Mouse (Mus musculus): ENCODE results near the gene Sema4b.

Gene Sema4b

DNA sequence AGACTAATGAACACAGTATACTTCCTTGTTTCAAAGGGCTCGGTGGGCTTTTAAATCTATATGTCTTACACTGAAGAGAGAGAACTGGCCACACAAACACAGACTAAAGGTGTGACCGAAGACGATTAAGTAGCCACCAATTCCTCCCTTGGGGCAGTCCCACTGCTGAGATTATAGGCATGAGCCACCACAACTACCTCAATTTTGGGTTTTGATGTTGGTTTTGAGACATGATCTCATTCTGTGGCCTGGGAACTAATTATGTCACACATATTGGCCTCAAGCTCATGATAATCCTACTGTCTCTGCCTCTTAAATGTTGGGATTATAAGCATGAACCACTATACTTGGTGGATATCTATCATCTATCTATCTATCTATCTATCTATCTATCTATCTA, 9.2 kb upstream of the Sema4b start:
- no peak for DNase-seq (ENCODE audit: low spot score)

GRCm38 (mm10) chr7:80178037-80178729, 8.5 kb upstream of the Sema4b start:
- DNase-seq (ENCODE audit: low spot score): no peak

DNA sequence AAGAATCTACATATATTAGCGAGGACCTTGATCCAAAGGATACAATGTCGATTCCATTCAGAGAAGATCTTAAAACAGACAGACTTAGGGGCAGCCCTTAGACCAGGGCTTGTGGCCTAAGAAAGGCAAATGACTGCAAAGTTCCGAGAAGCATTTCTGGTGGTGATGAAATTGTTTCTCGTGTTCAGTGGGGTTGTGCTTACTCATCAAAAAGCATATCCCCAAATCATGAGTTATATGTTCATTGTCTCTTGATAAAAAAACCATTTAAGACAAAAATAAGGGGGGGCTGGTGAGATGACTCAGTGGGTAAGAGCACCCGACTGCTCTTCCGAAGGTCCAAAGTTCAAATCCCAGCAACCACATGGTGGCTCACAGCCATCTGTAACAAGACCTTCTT, 7.3 kb upstream of the Sema4b start:
- no peak for DNase-seq (ENCODE audit: low spot score)

GRCm38 (mm10) chr7:80179790-80180189, 6.9 kb upstream of the Sema4b start:
- no peak for DNase-seq (ENCODE audit: low spot score)

GRCm38 (mm10) chr7:80180202-80180601, 6.4 kb upstream of the Sema4b start:
- no peak for DNase-seq (ENCODE audit: low spot score)

DNA sequence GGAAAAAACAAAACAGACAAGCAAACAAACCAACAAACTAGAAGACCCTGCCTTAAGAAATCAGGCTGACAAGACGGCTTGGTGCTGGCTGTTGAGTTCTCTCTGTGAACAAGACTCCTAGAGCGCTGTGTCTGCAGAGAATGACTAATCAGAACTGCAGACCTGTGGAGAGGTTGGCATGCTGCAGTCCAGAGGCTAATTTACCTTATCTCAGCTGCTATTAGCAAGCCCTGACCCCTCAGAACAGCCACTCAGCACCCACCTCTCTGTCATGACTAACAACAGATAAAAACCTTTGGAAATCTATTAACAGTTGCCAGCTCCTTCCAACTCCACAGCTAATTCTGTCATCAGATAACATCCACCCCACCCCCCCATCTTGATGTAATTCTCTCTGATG, 5.6 kb upstream of the Sema4b start:
- DNase-seq (ENCODE audit: low spot score): no peak

DNA sequence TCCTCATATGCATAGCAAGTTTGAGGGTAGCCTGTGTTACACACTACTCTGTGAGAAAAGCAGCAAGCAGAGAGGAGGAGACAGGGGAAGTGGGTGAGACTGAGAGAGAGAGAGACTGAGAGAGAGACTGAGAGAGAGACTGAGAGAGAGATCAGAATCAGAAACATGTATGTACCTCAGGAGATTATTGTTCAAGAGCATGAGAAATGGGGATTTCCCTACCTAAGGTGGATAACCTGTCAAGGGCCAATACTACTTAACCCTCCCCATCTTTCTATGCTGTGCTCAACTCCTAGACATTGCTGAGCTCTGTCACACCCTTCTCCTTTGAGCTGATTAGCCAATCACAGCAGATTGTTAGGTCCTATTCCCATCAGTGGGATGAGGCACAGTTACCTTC, 4.5 kb upstream of the Sema4b start:
- DNase-seq (ENCODE audit: low spot score): no peak

- DNase-seq (ENCODE audit: low spot score): no peak
Observed at GRCm38 (mm10) chr7:80183466-80183865, 3.2 kb upstream of the Sema4b start.

DNA sequence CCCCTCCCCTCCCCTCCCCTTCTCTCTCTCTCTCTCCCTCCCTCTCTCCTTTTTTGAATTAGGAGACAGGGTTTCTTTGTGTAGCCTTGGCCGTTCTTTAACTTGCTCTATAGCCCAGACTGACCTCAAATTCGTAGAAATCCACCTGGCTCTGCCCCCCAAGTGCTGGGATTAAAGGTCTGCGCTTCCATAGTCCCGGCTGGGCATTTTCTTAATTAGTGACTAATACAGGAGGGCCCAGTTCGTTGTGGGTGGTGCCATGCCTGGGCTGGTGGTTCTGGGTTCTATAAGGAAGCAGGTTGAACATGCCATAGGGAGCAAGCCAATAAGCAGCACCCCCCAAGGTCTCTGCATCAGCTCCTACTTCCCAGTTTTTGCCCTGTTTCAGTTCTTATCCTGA, 2.7 kb upstream of the Sema4b start:
- no peak for DNase-seq (ENCODE audit: low spot score)

GRCm38 (mm10) chr7:80184551-80184950, 2.1 kb upstream of the Sema4b start:
- DNase-seq (ENCODE audit: low spot score): no peak

DNA sequence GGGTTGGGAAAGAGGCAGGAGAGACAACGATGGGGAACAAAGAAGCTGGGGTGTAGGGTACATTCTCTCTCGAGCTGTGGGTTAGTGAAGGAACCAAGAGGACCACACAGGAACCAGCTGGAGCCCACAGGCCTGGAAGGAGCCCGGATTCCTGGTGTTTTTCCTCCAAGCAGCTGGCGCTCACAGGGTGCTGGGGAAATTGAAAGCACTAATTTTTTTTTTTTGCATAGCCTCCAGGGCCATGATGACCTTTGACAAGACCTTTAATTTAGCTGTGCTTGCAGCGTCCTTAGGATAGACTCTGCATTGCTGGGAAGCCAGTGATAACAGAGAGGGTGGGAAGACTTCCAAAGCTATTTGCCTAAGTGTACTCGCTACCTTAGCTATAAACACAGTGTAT, 1.7 kb upstream of the Sema4b start:
- DNase-seq (ENCODE audit: low spot score): peak; percentile 57

GRCm38 (mm10) chr7:80186021-80186420, 620 bp upstream of the Sema4b start:
- DNase-seq (ENCODE audit: low spot score): peak; percentile 84

DNA sequence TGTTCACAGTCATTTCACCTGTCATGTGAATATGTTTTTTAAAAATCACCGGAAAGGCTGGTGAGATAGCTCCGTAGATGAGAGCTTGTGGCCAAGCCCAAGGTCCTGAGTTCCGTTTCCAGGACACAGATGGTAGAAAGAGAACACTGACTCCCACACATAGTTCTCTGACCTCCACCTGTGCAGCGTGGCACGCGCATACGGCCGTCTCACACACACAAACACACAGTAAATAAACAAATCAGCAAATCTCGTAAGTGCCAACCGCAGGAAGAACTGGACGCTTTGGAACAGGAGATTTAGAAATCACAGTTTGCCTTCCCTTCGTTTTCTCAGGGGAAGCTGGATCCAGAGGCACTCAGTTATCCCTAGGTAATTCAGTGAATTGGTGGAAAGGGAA, 860 bp downstream of the Sema4b start:
- no peak for DNase-seq (ENCODE audit: low spot score)

GRCm38 (mm10) chr7:80188579-80189125, 2.0 kb downstream of the Sema4b start:
- DNase-seq (ENCODE audit: low spot score): no peak

GRCm38 (mm10) chr7:80189147-80189933, 2.7 kb downstream of the Sema4b start:
- DNase-seq (ENCODE audit: low spot score): no peak

GRCm38 (mm10) chr7:80191455-80191854, 4.8 kb downstream of the Sema4b start:
- DNase-seq (ENCODE audit: low spot score): no peak

GRCm38 (mm10) chr7:80192226-80193061, 5.8 kb downstream of the Sema4b start:
- peak; percentile 80 for DNase-seq (ENCODE audit: low spot score)

- DNase-seq (ENCODE audit: low spot score): peak; percentile 45
Observed at GRCm38 (mm10) chr7:80193941-80194739, 7.5 kb downstream of the Sema4b start.

DNA sequence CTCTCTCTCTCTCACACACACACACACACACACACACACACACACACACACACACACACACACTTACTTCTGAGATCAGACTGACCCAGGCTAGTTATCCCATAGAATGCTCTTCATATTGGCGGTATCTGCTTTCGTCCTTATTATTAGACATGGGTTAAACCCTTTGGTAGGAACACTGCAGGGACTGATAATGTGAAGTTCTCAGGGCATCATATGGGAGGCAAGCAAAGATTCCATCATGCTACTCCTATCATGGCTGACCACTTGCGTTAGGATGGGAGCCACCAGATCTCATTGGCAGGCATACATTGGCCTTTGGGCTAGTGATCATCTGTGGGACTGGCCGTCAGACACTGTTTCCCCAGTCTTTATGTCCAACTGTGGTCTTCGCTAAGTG, 8.5 kb downstream of the Sema4b start:
- no peak for DNase-seq (ENCODE audit: low spot score)

DNA sequence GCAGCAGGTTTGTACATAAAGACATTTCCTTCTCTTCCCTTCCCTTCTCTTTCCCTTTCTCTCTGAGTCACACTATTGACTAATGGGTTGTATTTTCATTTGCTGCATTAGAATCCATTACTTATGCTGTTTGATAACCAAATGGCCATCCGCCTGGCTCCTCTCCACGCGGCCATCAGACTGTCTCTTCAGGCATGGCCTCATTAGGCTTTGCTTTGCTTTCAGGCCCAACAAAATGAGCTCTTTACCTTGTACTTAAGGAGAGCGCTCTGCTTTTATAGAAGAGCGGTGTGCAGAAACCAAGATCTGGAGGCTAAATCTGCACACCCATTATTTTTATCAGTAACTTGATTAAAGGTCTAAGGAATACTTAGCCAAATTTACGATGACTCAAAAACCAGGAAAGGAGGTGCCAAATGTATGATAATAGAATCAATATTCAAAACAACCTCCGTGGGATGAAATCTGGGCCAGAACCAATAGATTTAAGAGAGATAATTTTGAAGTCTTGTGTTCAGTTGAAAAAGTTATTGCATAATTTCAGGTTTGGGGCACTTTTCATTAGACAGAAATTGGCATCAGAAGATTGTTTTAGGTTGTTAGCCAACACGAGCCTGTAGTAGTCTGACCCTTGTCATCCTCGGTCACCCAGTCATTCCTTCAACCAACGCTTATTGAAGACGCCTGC, 9.1 kb downstream of the Sema4b start:
- no peak for DNase-seq (ENCODE audit: low spot score)

DNA sequence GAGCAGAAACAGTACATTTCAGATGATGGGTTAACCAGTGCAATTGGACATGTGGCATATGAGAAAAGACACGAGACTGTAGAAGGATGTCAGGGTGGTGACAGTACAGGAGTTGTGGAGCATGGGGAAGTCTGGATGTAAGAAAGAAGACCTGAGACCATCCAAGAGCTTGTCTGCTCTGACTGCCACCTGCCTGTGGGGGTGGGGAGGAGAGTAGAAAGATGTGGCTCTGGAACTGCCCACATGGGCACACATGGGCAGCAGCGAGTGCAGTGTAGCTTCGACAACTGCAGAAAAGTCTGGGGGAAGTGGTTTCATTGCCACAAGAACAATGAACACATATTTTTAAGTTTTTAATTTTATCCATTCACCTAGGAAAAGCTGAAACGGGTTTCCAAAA, 10.7 kb downstream of the Sema4b start:
- no peak for DNase-seq (ENCODE audit: low spot score)
